Mouse (Mus musculus) stomach, embryonic 16.5 days (tissue): ENCODE results near the gene Pdgfra. TPM values are rescaled to one million over a fixed set of nuclear protein-coding genes. Genes with fewer than 3 reads are reported as not detected.

Source experiments
- ATAC-seq: fragments of 200-750 bp; cut with Nextera tagmentation; 2 replicates; pipeline ENCODE4 v1.8.0; 2017; ENCODE audit warnings: moderate number of reproducible peaks, moderate TSS enrichment; ENCODE audit not compliant: insufficient read depth, low FRiP score
- H3K27ac ChIP-seq: fragments of 300-500 bp; sonication (generic); 2 replicates; pipeline ENCODE4 v1.5.1; 2014; ENCODE audit warnings: low read length
- H3K27me3 ChIP-seq: fragments of 300-500 bp; sonication (generic); 2 replicates; pipeline ENCODE4 v1.6.1; 2014; ENCODE audit warnings: low read length, control low read depth, mixed read lengths; ENCODE audit not compliant: control insufficient read depth, insufficient read depth
- H3K36me3 ChIP-seq: fragments of 300-500 bp; sonication (generic); 2 replicates; pipeline ENCODE4 v1.6.1; 2014; ENCODE audit warnings: low read length; ENCODE audit not compliant: control insufficient read depth, insufficient read depth
- H3K4me1 ChIP-seq: fragments of 300-500 bp; sonication (generic); 2 replicates; pipeline ENCODE4 v1.6.1; 2014; ENCODE audit warnings: low read length, control low read depth, mixed read lengths; ENCODE audit not compliant: control insufficient read depth, insufficient read depth
- H3K4me2 ChIP-seq: fragments of 300-500 bp; sonication (generic); 2 replicates; pipeline ENCODE4 v1.6.1; 2014; ENCODE audit warnings: low read depth, low read length, mixed read lengths
- H3K4me3 ChIP-seq: fragments of 300-500 bp; sonication (generic); replicated peaks from 2 replicates; pipeline ENCODE4 v1.5.1; 2014; ENCODE audit warnings: mild to moderate bottlenecking, low read length
- H3K9ac ChIP-seq: fragments of 300-500 bp; sonication (generic); 2 replicates; pipeline ENCODE4 v1.6.1; 2014; ENCODE audit warnings: low read length
- H3K9me3 ChIP-seq: fragments of 300-500 bp; sonication (generic); replicated peaks from 2 replicates; pipeline ENCODE4 v1.6.1; 2016; ENCODE audit warnings: low read length, control low read depth; ENCODE audit not compliant: control insufficient read depth
- WGBS: fragments of 180-500 bp; shearing (Covaris S2); extraction: QIAGEN DNeasy Blood & Tissue Kit; methylation state at CpG from one replicate; pipeline ENCODE4 v1.1.7; 2014; 5-methylcytosine and 5-hydroxymethylcytosine counted together
- polyA plus RNA-seq: library from polyadenylated mRNA; unstranded; fragments of >200 nt; fragmentation: Nextera tagmentation; extraction: Ambion mirVana; gene quantifications from 2 replicates; pipeline ENCODE4 v1.2.1, GENCODE M21; 2015

The Pdgfra gene
- polyA plus RNA-seq, 1 experiment from 2014 or later, result 39.5 TPM

DNA sequence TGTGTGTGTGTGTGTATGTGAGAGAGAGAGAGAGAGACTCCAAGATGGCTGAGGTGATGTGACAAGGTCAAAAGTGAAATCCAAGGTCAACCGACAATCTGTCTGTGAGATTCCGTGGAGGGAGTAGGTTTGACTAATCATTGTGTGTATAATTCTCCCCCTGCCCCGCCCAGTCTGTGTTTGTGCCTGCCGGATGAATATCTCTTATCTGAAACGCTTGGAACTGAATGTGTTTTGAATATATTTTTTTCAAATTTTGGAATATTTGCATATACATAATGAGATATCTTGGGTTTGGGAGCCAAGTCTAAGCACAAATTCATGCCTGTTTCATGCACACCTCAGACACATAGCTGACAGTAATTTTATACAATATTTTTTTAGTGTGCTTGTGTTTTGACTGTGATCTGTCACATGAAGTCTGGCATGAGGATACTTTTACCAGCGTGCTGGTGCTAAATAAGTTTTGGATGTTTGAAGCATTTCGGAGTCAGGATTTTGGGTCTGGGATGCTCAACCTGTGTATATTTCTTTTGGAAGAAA lies 32.7 kb downstream of the Pdgfra start:
- H3K27me3 ChIP-seq, result no peaks in the 10 kb centered on the region
- H3K27ac ChIP-seq, result no peak overlapping the region
- peaks cover 18% of the 10 kb centered on the region for H3K36me3 ChIP-seq
- no peaks in the 10 kb centered on the region for H3K9me3 ChIP-seq
- 60% methylated on average over 7 of the region's 7 CpGs for WGBS
- no peak for ATAC-seq
- peaks cover 4% of the 10 kb centered on the region; the same call in 1 of the 2 replicates for H3K4me1 ChIP-seq
- no peak overlapping the region for H3K9ac ChIP-seq
- H3K4me3 ChIP-seq, result no peak overlapping the region
- no peak overlapping the region for H3K4me2 ChIP-seq

DNA sequence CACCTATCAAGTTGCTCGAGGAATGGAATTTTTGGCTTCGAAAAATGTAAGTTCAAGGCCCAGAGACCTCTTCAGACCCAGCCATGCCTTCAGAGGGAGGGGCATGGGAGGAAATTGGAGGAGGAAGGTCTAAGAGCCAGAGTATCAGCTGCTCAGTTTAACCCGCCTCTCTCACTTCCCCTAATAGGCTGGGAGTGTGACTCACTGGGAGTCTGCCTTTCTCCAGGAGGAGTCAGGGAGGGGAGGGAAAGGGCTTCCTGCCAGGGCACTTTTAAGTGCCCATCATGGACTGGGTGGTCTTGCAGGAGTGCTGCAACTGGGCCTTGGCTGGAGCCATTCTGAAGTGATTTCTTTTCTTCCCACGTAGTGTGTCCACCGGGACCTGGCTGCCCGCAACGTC lies 33.5 kb downstream of the Pdgfra start:
- Histone ChIP-seq H3K9me3 (no peaks in the 10 kb centered on the region), H3K27me3 (no peaks in the 10 kb centered on the region), H3K4me2 (no peak overlapping the region), H3K4me3 (no peak overlapping the region), H3K27ac (no peak overlapping the region), H3K36me3 (peaks cover 18% of the 10 kb centered on the region), H3K4me1 (peaks cover 4% of the 10 kb centered on the region; the same call in 1 of the 2 replicates), H3K9ac (no peak overlapping the region)
- WGBS, result 62% methylated on average over 7 of the region's 7 CpGs
- ATAC-seq, result peak; percentile 68; the same call in 1 of the 2 replicates

DNA sequence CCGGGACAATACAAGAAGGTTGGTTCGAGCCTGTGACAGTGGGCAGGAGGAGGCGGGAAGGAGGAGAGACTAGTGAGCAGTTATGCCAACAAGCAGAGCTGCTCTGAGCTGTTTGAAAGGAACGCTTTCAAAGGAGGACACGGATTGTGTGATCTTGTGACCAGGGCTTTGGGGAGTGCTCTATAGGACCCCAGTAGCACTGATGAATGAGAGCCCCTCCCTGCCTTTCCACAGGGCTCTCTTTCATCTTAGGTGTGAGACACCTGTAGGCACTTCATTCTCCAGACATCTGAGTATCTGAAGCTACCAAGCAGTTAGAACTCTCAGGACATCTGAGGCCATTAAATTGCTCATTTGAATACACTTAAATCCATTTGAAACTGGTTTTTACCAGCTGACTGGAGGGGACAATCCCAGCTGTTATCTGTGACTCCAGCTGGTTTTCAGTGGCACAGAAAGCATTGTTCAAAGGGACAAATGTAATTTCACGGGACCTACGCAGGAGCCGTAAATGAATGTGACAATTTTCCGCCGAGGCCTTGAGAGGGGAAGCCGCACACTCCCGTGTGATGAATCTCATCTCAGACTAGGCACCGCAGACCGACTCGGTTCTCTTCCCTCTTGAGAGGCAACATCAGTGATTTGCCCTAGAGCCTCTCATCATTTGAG lies 37.4 kb downstream of the Pdgfra start:
- 78% methylated on average over 15 of the region's 15 CpGs for WGBS
- Histone ChIP-seq H3K9ac (no peak overlapping the region), H3K27me3 (no peaks in the 10 kb centered on the region), H3K36me3 (peaks cover 19% of the 10 kb centered on the region), H3K27ac (no peak overlapping the region), H3K4me1 (no peaks in the 10 kb centered on the region), H3K4me3 (no peak overlapping the region), H3K9me3 (no peaks in the 10 kb centered on the region), H3K4me2 (no peak overlapping the region)
- no peak for ATAC-seq

DNA sequence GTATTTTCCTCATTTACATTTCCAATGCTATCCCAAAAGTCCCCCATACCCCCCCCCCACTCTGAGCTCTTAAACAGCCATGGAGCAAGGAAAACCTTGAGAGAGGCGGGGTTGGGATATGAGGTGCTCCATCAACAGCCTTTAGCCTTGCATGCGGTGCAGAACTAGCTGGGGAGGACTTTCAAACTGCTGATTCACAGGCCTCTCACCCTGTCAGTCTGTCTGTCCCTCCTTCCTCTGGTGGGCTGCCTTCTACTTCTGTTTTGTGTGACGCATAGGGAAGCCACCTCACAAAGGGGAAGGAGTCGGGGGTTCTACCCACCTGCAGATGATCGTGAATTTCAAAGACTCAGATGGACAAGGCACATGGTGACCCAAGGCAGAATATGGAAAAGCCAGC lies 41.0 kb downstream of the Pdgfra start:
- H3K4me2 ChIP-seq, result no peak overlapping the region
- no peak for ATAC-seq
- H3K4me3 ChIP-seq, result no peak overlapping the region
- H3K27ac ChIP-seq, result no peak overlapping the region
- H3K4me1 ChIP-seq, result no peaks in the 10 kb centered on the region
- no peaks in the 10 kb centered on the region for H3K9me3 ChIP-seq
- peaks cover 19% of the 10 kb centered on the region for H3K36me3 ChIP-seq
- WGBS, result 86% methylated on average over 5 of the region's 5 CpGs
- H3K27me3 ChIP-seq, result no peaks in the 10 kb centered on the region
- H3K9ac ChIP-seq, result no peak overlapping the region

DNA sequence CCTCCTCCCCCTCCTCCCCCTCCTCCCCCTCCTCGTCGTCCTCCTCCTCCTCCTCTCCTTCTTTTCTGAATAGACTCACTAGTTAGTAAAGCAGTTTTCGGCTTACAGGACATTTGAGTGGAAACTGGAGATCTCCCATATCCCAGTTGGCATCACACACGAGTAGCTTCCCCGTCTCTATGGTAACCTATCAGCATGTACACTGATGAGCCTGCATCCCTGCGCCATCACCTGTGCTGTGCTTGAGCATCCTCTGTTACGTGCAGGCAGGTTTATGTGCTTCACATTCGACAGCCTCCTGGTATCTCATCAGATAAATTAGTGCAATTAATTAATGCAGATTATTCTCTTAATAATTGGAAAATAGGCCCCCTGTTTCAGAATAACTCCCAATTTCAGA lies 46.3 kb downstream of the Pdgfra start:
- no peak overlapping the region for H3K4me3 ChIP-seq
- WGBS, result 71% methylated on average over 8 of the region's 8 CpGs
- no peaks in the 10 kb centered on the region for H3K9me3 ChIP-seq
- no peak overlapping the region for H3K27ac ChIP-seq
- no peak for ATAC-seq
- H3K4me2 ChIP-seq, result no peak overlapping the region
- H3K9ac ChIP-seq, result no peak overlapping the region
- H3K27me3 ChIP-seq, result no peaks in the 10 kb centered on the region
- H3K4me1 ChIP-seq, result no peaks in the 10 kb centered on the region
- H3K36me3 ChIP-seq, result no peaks in the 10 kb centered on the region

DNA sequence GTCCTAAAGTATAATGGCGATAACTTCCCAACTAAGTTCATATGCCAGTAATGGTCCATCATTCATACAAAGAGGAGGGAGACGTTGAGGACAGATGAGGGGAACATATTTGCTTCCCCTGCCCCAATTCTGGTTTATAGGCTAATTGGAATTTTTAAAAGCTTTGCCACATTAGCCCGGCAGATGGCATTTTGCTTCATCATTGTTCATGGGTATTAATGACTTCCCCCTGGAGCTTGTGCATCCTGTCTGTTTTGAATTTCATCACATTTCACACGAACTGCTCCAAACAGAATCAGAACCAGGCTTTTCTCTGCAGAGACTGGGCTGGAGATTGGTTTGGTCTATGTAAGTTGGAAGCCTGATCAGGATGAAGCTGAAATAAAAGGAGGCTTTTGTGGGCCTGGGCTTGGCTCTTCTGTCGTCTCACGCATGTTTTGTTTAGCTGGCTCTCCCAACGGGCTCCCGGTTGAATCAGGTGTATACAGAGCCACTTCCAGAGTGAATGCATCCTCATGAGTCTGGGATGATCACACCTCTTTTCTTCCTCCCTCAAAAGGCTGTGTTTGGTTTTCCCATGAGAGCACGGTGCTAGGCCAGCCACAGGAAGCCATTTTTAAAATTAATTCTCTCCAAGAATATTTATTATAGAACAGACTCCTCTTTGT lies 47.7 kb downstream of the Pdgfra start:
- WGBS, result 65% methylated on average over 9 of the region's 9 CpGs

DNA sequence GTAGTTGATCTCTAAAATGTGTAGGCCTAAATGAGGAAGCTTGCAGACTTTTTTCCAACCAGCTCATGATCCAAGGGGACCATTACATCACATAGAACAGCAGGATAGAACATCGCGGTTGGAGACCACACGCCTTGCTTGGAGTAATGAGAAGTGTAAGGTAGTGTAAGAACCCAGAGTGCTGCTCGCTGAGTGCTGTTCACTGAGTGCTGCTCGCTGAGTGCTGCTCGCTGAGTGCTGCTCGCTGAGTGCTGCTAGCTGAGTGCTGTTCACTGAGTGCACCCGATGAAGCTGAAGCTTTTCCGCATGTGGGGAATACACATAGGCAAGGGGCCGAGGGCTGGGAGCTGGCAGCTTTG lies 48.3 kb downstream of the Pdgfra start:
- no peaks in the 10 kb centered on the region for H3K4me1 ChIP-seq
- no peaks in the 10 kb centered on the region for H3K27me3 ChIP-seq
- 90% methylated on average over 10 of the region's 10 CpGs for WGBS
- H3K4me3 ChIP-seq, result no peak overlapping the region
- H3K9ac ChIP-seq, result no peak overlapping the region
- ATAC-seq, result no peak
- H3K4me2 ChIP-seq, result no peak overlapping the region
- no peak overlapping the region for H3K27ac ChIP-seq
- no peaks in the 10 kb centered on the region for H3K36me3 ChIP-seq
- no peaks in the 10 kb centered on the region for H3K9me3 ChIP-seq

More for the DNA sequence above, 47.7 kb downstream of the Pdgfra start:
- Histone ChIP-seq H3K4me3 (no peak overlapping the region), H3K4me1 (no peaks in the 10 kb centered on the region), H3K9ac (no peak overlapping the region), H3K4me2 (no peak overlapping the region), H3K27ac (no peak overlapping the region), H3K36me3 (no peaks in the 10 kb centered on the region), H3K27me3 (no peaks in the 10 kb centered on the region), H3K9me3 (no peaks in the 10 kb centered on the region)
- no peak for ATAC-seq

DNA sequence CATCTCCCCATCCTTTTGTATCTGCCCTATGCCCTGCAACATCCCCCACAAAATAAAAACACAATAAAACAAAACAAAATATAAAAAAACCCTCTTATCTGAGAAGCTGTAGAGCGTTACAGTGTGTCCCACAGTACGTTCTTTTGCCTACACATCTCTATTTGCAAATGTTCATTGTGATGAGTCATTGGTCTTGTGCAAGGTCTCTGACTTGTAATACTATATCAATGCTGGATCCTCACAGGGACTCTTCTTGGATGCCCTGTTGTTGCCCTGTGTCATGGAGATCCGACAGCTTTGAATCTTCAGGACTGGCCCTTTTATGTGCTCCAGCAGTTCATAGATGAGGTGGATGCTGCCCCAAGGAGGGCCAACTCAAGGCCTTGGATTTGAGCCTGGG lies 55.8 kb downstream of the Pdgfra start:
- no peaks in the 10 kb centered on the region for H3K27me3 ChIP-seq
- WGBS, result 77% methylated on average over 3 of the region's 3 CpGs
- no peaks in the 10 kb centered on the region for H3K4me1 ChIP-seq
- no peaks in the 10 kb centered on the region for H3K9me3 ChIP-seq
- H3K27ac ChIP-seq, result no peak overlapping the region
- no peaks in the 10 kb centered on the region for H3K36me3 ChIP-seq
- no peak overlapping the region for H3K4me3 ChIP-seq
- ATAC-seq, result no peak
- H3K4me2 ChIP-seq, result no peak overlapping the region
- H3K9ac ChIP-seq, result no peak overlapping the region

DNA sequence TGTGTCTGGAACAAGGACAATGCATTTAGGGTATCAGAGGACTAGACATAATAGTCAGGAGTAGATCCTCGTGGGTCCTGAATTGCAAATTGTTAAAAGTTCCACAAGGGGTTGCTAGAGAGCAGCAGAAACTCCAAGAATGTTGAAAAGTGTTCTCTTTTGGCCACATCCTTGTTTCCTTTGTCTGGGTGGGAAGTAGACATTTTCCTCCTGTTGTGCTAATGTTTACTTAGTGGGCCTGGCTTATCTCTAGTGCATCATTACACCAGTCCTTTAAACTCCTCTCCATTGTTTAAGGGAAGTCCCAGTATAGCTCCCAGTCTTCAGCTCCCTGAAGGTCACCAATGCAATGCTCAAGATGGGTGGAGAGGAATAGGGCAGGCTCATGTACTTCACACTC lies 57.9 kb downstream of the Pdgfra start:
- Histone ChIP-seq H3K4me3 (no peak overlapping the region), H3K36me3 (no peaks in the 10 kb centered on the region), H3K4me1 (no peaks in the 10 kb centered on the region), H3K9ac (no peak overlapping the region), H3K4me2 (no peak overlapping the region), H3K27me3 (no peaks in the 10 kb centered on the region), H3K9me3 (no peaks in the 10 kb centered on the region), H3K27ac (no peak overlapping the region)
- peak; percentile 67; the same call in 1 of the 2 replicates for ATAC-seq
- WGBS, result 15% methylated on average over 1 of the region's 1 CpGs
